Mouse (Mus musculus): ENCODE results near the gene Myt1l. TPM values are rescaled to one million over a fixed set of nuclear protein-coding genes. Genes with fewer than 3 reads are reported as not detected.

The Myt1l gene
- total RNA-seq, 2 experiments from 2014 or later: 218 to 245 TPM

- intact Hi-C loops (cut with DNase I): no loop called here
Measured at GRCm38 (mm10) chr12:29772401-29772800, 244.2 kb downstream of the Myt1l start.

GRCm38 (mm10) chr12:29778901-29779300, 250.7 kb downstream of the Myt1l start:
- intact Hi-C loops (cut with DNase I): no loop called here
- DNase-seq (ENCODE audit: low spot score in 2 of 2): peak; percentile 44 to 78

More at GRCm38 (mm10) chr12:29772401-29772800, 244.2 kb downstream of the Myt1l start:
- peak in 1 of 2 experiments; percentile 32 for DNase-seq (ENCODE audit: low spot score in 2 of 2)

- peak; percentile 77 to 87 for DNase-seq (ENCODE audit: low spot score in 2 of 2)
- intact Hi-C loops (cut with DNase I): no loop called here
Measured at GRCm38 (mm10) chr12:29789319-29790050, 261.3 kb downstream of the Myt1l start.

- intact Hi-C loops (cut with DNase I): no loop called here
- DNase-seq (ENCODE audit: low spot score in 2 of 2): no peak
Measured at GRCm38 (mm10) chr12:29790051-29790386, 261.8 kb downstream of the Myt1l start.

GRCm38 (mm10) chr12:29792998-29793397, 264.8 kb downstream of the Myt1l start:
- intact Hi-C loops (cut with DNase I): no loop called here
- DNase-seq (ENCODE audit: low spot score in 2 of 2): no peak

- intact Hi-C loops (cut with DNase I): no loop called here
- no peak for DNase-seq (ENCODE audit: low spot score in 2 of 2)
Measured at GRCm38 (mm10) chr12:29795107-29795673, 267.0 kb downstream of the Myt1l start.

- no peak for DNase-seq (ENCODE audit: low spot score in 2 of 2)
- intact Hi-C loops (cut with DNase I): no loop called here
Measured at GRCm38 (mm10) chr12:29798595-29799391, 270.6 kb downstream of the Myt1l start.

- DNase-seq (ENCODE audit: low spot score in 2 of 2): no peak
- intact Hi-C loops (cut with DNase I): no loop called here
Measured at GRCm38 (mm10) chr12:29806415-29806814, 278.2 kb downstream of the Myt1l start.

GRCm38 (mm10) chr12:29809569-29810185, 281.5 kb downstream of the Myt1l start:
- DNase-seq (ENCODE audit: low spot score in 2 of 2): peak in 1 of 2 experiments; percentile 50

GRCm38 (mm10) chr12:29815466-29815865, 287.3 kb downstream of the Myt1l start:
- intact Hi-C loops (cut with DNase I): no loop called here
- no peak for DNase-seq (ENCODE audit: low spot score in 2 of 2)

More at GRCm38 (mm10) chr12:29809569-29810185, 281.5 kb downstream of the Myt1l start:
- intact Hi-C loops (cut with DNase I): no loop called here

- intact Hi-C loops (cut with DNase I): no loop called here
- no peak for DNase-seq (ENCODE audit: low spot score in 2 of 2)
Measured at GRCm38 (mm10) chr12:29816130-29816529, 287.9 kb downstream of the Myt1l start.

- no peak for DNase-seq (ENCODE audit: low spot score in 2 of 2)
- intact Hi-C loops (cut with DNase I): no loop called here
Measured at GRCm38 (mm10) chr12:29816761-29817160, 288.6 kb downstream of the Myt1l start.

GRCm38 (mm10) chr12:29822216-29822615, 294.0 kb downstream of the Myt1l start:
- DNase-seq (ENCODE audit: low spot score in 2 of 2): peak; percentile 70 to 91
- intact Hi-C loops (cut with DNase I): loop anchor here (5.0 kb wide), 1 partner anchor 125 kb away; no protein-coding TSS in a partner anchor

- intact Hi-C loops (cut with DNase I): loop anchor here (5.0 kb wide), 1 partner anchor 127 kb away; no protein-coding TSS in a partner anchor
- DNase-seq (ENCODE audit: low spot score in 2 of 2): peak in 1 of 2 experiments; percentile 53
Measured at GRCm38 (mm10) chr12:29823766-29824417, 295.7 kb downstream of the Myt1l start.

- intact Hi-C loops (cut with DNase I): no loop called here
- no peak for DNase-seq (ENCODE audit: low spot score in 2 of 2)
Measured at GRCm38 (mm10) chr12:29830571-29830970, 302.4 kb downstream of the Myt1l start.

- DNase-seq (ENCODE audit: low spot score in 2 of 2): peak in 1 of 2 experiments; percentile 65
- intact Hi-C loops (cut with DNase I): no loop called here
Measured at GRCm38 (mm10) chr12:29831356-29831755, 303.2 kb downstream of the Myt1l start.

- peak; percentile 61 to 78 for DNase-seq (ENCODE audit: low spot score in 2 of 2)
- intact Hi-C loops (cut with DNase I): no loop called here
Measured at GRCm38 (mm10) chr12:29837301-29837791, 309.2 kb downstream of the Myt1l start.

GRCm38 (mm10) chr12:29838421-29838820, 310.2 kb downstream of the Myt1l start:
- DNase-seq (ENCODE audit: low spot score in 2 of 2): peak in 1 of 2 experiments; percentile 31
- intact Hi-C loops (cut with DNase I): loop anchor here (2.0 kb wide), 1 partner anchor 162 kb away; no protein-coding TSS in a partner anchor

- intact Hi-C loops (cut with DNase I): no loop called here
- DNase-seq (ENCODE audit: low spot score in 2 of 2): no peak
Measured at GRCm38 (mm10) chr12:29849936-29850335, 321.8 kb downstream of the Myt1l start.
